Mouse (Mus musculus): ENCODE results near the gene Ntrk1. TPM values are rescaled to one million over a fixed set of nuclear protein-coding genes. Genes with fewer than 3 reads are reported as not detected.

Gene Ntrk1
- total and polyA plus RNA-seq, 3 experiments = 0.47 to 1.6 (median 0.55) TPM

DNA sequence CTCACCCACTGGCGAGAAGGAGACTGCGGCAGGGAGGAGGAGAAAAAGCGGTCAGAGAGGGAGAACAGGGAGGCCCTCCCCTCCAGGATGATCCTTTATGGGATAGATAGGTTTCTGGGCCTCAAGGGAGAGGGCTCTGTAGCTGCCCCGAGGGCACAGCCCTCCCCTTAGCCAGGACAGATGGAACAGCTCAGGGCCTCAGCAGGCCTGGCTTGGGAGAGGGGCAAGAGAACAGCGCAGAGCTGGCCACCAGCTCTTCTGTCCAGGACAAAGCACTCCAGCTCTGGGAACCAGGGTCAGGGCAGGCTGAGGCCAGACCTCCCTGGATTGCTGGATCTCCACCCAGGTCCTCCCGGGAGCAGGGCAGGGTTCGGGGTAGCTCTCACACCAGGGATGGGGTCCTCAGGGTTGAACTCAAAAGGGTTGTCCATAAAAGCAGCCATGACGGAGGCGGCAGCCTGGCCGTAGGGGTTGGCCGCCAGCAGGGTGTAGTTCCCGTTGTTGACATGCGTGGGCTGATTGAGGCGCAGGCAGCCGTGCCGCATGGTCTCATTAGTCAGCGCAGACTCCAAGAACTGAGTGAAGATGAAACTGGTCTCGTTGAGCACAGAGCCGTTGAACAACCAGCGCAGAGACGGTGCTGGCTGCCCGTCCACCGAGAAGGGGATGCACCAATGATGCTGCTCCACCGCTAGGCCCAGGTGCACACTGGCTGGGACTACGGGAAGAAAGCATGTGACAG is 11.5 kb downstream of the Ntrk1 start:
- H3K4me2 ChIP-seq (ENCODE audit: insufficient read depth, low read depth, poor library complexity, severe bottlenecking) = no peak overlapping the region
- no peak overlapping the region for H3K27ac ChIP-seq (ENCODE audit: insufficient read depth, low read depth)
- H3K9me3 ChIP-seq (replicated peaks; ENCODE audit: low read length) = no peaks in the 10 kb centered on the region
- peak; percentile 75 for DNase-seq (ENCODE audit: extremely low read depth)
- in situ Hi-C loops (cut with MboI; ENCODE audit: low pct_ligation_motif_present, low pct_unique_long_range_greater_than_20kb, low sequenced_read_pairs) (loop anchor here (5.0 kb wide), 1 partner anchor 34 kb away; no protein-coding TSS in a partner anchor), dilution Hi-C loops (cut with MboI; ENCODE audit: extremely low pct_ligation_motif_present, extremely low pct_unique_long_range_greater_than_20kb, low sequenced_read_pairs) (no loop called here)
- peak overlapping the region in 2 of 3 experiments; percentile 17 to 30 for H3K4me3 ChIP-seq (replicated peaks in 1 of 3; ENCODE audit: low read depth in 2 of 3, low read length in 2 of 3, poor library complexity in 1 of 3)
- peaks cover 7 to 21% of the 10 kb centered on the region in 2 experiments for H3K4me1 ChIP-seq (ENCODE audit: control insufficient read depth in 1 of 2, insufficient read depth in 2 of 2)
- H3K79me2 ChIP-seq (replicated peaks; ENCODE audit: control insufficient read depth, extremely low read depth, insufficient read depth, poor library complexity, severe bottlenecking) = no peaks in the 10 kb centered on the region
- H3K27me3 ChIP-seq (replicated peaks) = peaks cover 89% of the 10 kb centered on the region
- H3K9ac ChIP-seq (ENCODE audit: insufficient read depth, low read depth) = no peak overlapping the region
- peak; percentile 55; the same call in 1 of the 2 replicates for TF ChIP-seq IRF4 (IDR thresholded peaks at IDR 0.05; ENCODE audit: low read depth, low read length)
- TF ChIP-seq NRF1 (IDR thresholded peaks at IDR 0.05; ENCODE audit: low read depth, low read length) = peak; percentile 81
- no peak; the same call in 1 of the 2 replicates for TF ChIP-seq HCFC1 (IDR thresholded peaks at IDR 0.05; ENCODE audit: low read depth, low read length)
- peak; percentile 73; the same call in 1 of the 2 replicates for TF ChIP-seq MXI1 (IDR thresholded peaks at IDR 0.05; ENCODE audit: low read depth, low read length)
- TF ChIP-seq ELF1 (IDR thresholded peaks at IDR 0.05; ENCODE audit: low read depth, low read length) = peak; percentile 49; the same call in 1 of the 2 replicates
- peak; percentile 11; the same call in 1 of the 2 replicates for TF ChIP-seq EP300 (IDR thresholded peaks at IDR 0.05; ENCODE audit: low read length)
- peak; percentile 67; the same call in 1 of the 2 replicates for TF ChIP-seq TCF12 (IDR thresholded peaks at IDR 0.05; ENCODE audit: low read depth, low read length)
- no peak for TF ChIP-seq UBTF (IDR thresholded peaks at IDR 0.05; ENCODE audit: low read depth, low read length)
- TF ChIP-seq PAX5 (IDR thresholded peaks at IDR 0.05; ENCODE audit: low read length) = no peak
- TF ChIP-seq MAX (IDR thresholded peaks at IDR 0.05; ENCODE audit: low read length) = peak; percentile 61; the same call in 1 of the 2 replicates
- TF ChIP-seq MEF2A (IDR thresholded peaks at IDR 0.05; ENCODE audit: borderline replicate concordance, low read depth, low read length) = 0 out of 2 replicates have a peak, but pooled peaks have one; percentile 27
- TF ChIP-seq BHLHE40 (IDR thresholded peaks at IDR 0.05; ENCODE audit: low read depth, low read length) = peak; percentile 43
- TF ChIP-seq ZC3H11A (IDR thresholded peaks at IDR 0.05; ENCODE audit: low read depth, low read length) = no peak
- no peak for TF ChIP-seq ZNF384 (IDR thresholded peaks at IDR 0.05; ENCODE audit: low read depth, low read length)
- TF ChIP-seq USF1 (IDR thresholded peaks at IDR 0.05; ENCODE audit: low read depth, low read length) = 0 out of 2 replicates have a peak, but pooled peaks have one; percentile 42
- TF ChIP-seq RCOR1 (conservative IDR thresholded peaks at IDR 0.05; ENCODE audit: low read depth, low read length) = no peak
- H3K36me3 ChIP-seq (replicated peaks in 1 of 2; ENCODE audit: control insufficient read depth in 1 of 2, insufficient read depth in 1 of 2, low read length in 1 of 2) = no peaks in the 10 kb centered on the region

- Histone ChIP-seq H3K27me3 (replicated peaks) (peaks cover 90% of the 10 kb centered on the region), H3K27ac (ENCODE audit: insufficient read depth, low read depth) (no peak overlapping the region), H3K9me3 (replicated peaks; ENCODE audit: low read length) (no peaks in the 10 kb centered on the region), H3K9ac (ENCODE audit: insufficient read depth, low read depth) (no peak overlapping the region), H3K4me2 (ENCODE audit: insufficient read depth, low read depth, poor library complexity, severe bottlenecking) (no peak overlapping the region), H3K4me3 (replicated peaks in 1 of 3; ENCODE audit: low read depth in 2 of 3, low read length in 2 of 3, poor library complexity in 1 of 3) (no peak overlapping the region), H3K36me3 (replicated peaks in 1 of 2; ENCODE audit: control insufficient read depth in 1 of 2, insufficient read depth in 1 of 2, low read length in 1 of 2) (no peaks in the 10 kb centered on the region), H3K4me1 (ENCODE audit: control insufficient read depth in 1 of 2, insufficient read depth in 2 of 2) (peaks cover 7 to 20% of the 10 kb centered on the region in 2 experiments), H3K79me2 (replicated peaks; ENCODE audit: control insufficient read depth, extremely low read depth, insufficient read depth, poor library complexity, severe bottlenecking) (no peaks in the 10 kb centered on the region)
- no peak for DNase-seq (ENCODE audit: extremely low read depth)
- TF ChIP-seq ZMIZ1 (IDR thresholded peaks at IDR 0.05; ENCODE audit: low read depth, low read length) (no peak), ZC3H11A (IDR thresholded peaks at IDR 0.05; ENCODE audit: low read depth, low read length) (no peak), EP300 (IDR thresholded peaks at IDR 0.05; ENCODE audit: low read length) (no peak), POLR2A (IDR thresholded peaks at IDR 0.05; ENCODE audit: low read depth, low read length) (no peak)
- in situ Hi-C loops (cut with MboI; ENCODE audit: low pct_ligation_motif_present, low pct_unique_long_range_greater_than_20kb, low sequenced_read_pairs) = no loop called here
- dilution Hi-C loops (cut with MboI; ENCODE audit: extremely low pct_ligation_motif_present, extremely low pct_unique_long_range_greater_than_20kb, low sequenced_read_pairs) = no loop called here
Observed at GRCm38 (mm10) chr3:87779086-87779485, 15.9 kb downstream of the Ntrk1 start.
